ENCODE assay signal across 13 mouse cellular contexts in the genomic region with DNA sequence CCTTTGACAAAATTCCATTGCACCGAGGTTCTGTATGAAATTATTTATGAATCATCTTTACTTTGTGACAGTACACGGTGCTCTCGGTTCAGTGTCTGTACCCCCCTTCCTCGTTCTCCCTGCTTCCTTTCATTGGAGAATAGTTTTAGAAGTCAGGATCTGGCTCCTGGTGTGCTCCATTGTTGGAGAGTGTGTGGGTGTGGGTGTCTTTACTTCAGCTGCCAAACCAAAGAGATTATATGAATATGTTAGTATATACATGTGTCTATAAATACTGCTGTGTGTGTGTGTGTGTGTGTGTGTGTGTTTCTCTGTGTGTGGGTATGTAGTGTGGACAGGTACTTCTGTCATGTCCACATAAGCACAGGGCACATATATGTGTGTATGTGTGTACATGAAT. TPM values are rescaled to one million over a fixed set of nuclear protein-coding genes. Genes with fewer than 3 reads are reported as not detected.
"Had no signal": no experiment of that assay in that cellular context is flagged by ENCODE, and none has a peak within 500 bp of the region (broad histone marks: within the 10 kb centered on the region; RNA-seq: fewer than 3 reads in every experiment).

No protein-coding gene starts in this region.

- DNase-seq: retina, postnatal 1 day; right cerebral cortex, adult 18-20 months; right cerebral cortex, postnatal 14 days; right cerebral cortex, postnatal 25 days; right cerebral cortex, postnatal 4 days; spleen, adult 18-20 months; thymus, adult 18-20 months; thymus, adult 2 months; thymus, postnatal 14 days; thymus, postnatal 25 days; thymus, postnatal 36 days; thymus, postnatal 4 days had no signal

RNA-seq across cellular contexts. Expression of a gene that starts 49.9 kb away (rescaled TPM):
- total RNA-seq: neutrophil, adult 5-6 weeks had no signal
